Comparison of ENCODE assay signal across 8 mouse cellular contexts in the genomic region with DNA sequence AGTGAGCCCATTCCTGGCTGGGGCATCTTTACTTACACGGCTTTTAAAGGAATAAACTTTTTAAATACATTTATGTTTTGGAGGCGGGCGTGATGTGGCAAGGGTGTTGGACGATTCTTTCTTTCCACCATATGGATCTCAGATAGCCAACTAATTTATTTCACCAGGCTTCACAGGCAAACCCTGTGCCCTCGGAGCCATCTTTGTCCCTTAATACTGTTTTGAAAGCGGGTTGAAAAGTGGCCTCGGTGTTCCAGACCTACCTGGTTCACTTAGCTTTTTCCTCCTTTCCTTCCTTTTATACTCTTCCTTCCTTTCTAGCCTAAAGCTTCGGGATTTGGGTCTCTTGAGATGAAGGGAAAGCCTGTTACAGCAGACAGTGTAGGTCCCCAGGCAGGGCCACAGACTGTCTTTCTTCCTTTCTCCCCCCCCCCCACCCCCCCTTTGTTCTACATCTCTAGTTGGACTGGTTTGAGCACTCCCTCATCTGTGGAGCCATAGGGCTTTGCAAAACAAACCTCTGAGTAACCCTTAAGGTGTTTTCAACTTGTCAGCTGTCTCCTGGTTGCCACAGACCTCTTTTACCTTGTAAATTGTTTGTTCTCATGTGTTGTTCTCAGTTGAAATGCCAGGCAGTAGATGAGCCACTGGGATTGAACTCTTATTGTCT. TPM values are rescaled to one million over a fixed set of nuclear protein-coding genes. Genes with fewer than 3 reads are reported as not detected.
DNase-seq lines count a peak whose midpoint lies in the region; ATAC-seq and TF ChIP-seq lines count a peak whose summit lies in the region.

No protein-coding gene starts in this region.

- TF ChIP-seq CTCF in intestine, postnatal 0 days (IDR thresholded peaks at IDR 0.05; ENCODE audit: low read depth): no peak

- peak overlapping the region; percentile 95 for H3K27ac ChIP-seq in heart, embryonic 10.5 days
- peak overlapping the region; percentile 88 for H3K27ac ChIP-seq in embryonic facial prominence, embryonic 13.5 days
- H3K27ac ChIP-seq in intestine, postnatal 0 days (ENCODE audit: low read depth, low read length): peak overlapping the region; percentile 86

- 4% methylated on average over 8 of the region's 8 CpGs for WGBS in heart, embryonic 10.5 days
- 2% methylated on average over 8 of the region's 8 CpGs for WGBS in embryonic facial prominence, embryonic 13.5 days
- under 1% methylated on average over 8 of the region's 8 CpGs for WGBS in intestine, postnatal 0 days

- intact Hi-C loops in heart, postnatal 10 days (cut with DNase I): loop anchor here (2.0 kb wide), 1 partner anchor 19 kb away; a partner anchor contains a TSS

- H3K4me1 ChIP-seq in heart, embryonic 10.5 days: peaks cover 19% of the 10 kb centered on the region
- H3K4me1 ChIP-seq in embryonic facial prominence, embryonic 13.5 days: peaks cover 21% of the 10 kb centered on the region
- 0 out of 2 replicates have a peak, but pooled peaks cover 4% of the 10 kb centered on the region for H3K4me1 ChIP-seq in intestine, postnatal 0 days (replicated peaks; ENCODE audit: control insufficient read depth, insufficient read depth, low read length)

- ATAC-seq in embryonic facial prominence, embryonic 13.5 days (ENCODE audit: insufficient number of reproducible peaks, insufficient read depth, low FRiP score, low TSS enrichment, low read depth): no peak
- no peak for ATAC-seq in intestine, postnatal 0 days
- ATAC-seq in monocyte, adult 5-6 weeks (replicated peaks; ENCODE audit: insufficient number of reproducible peaks, low FRiP score, low TSS enrichment, poor library complexity, severe bottlenecking): no peak

- peak overlapping the region; percentile 82 for H3K4me2 ChIP-seq in embryonic facial prominence, embryonic 13.5 days
- peak overlapping the region; percentile 82 for H3K4me2 ChIP-seq in intestine, postnatal 0 days (replicated peaks; ENCODE audit: low read depth)

- H3K27me3 ChIP-seq in heart, embryonic 10.5 days (ENCODE audit: insufficient read depth, poor library complexity, severe bottlenecking): no peaks in the 10 kb centered on the region
- no peaks in the 10 kb centered on the region for H3K27me3 ChIP-seq in embryonic facial prominence, embryonic 13.5 days
- no peaks in the 10 kb centered on the region for H3K27me3 ChIP-seq in intestine, postnatal 0 days (replicated peaks; ENCODE audit: control insufficient read depth, insufficient read depth, low read length)

- DNase-seq in heart, embryonic 10.5 days (ENCODE audit: low spot score): no peak
- DNase-seq in heart, postnatal 10 days: no peak
- peak; percentile 53 for DNase-seq in 416B (ENCODE audit: low read depth)
- DNase-seq in natural killer cell, adult 2 months (ENCODE audit: low spot score in 2 of 2): peak; percentile 16
- no peak for DNase-seq in cerebellum, adult 9-11 months

- H3K9ac ChIP-seq in embryonic facial prominence, embryonic 13.5 days: peak overlapping the region; percentile 89
- peak overlapping the region; percentile 84 for H3K9ac ChIP-seq in intestine, postnatal 0 days (ENCODE audit: low read depth, low read length)

- peaks cover 4% of the 10 kb centered on the region; the same call in 1 of the 2 replicates for H3K36me3 ChIP-seq in heart, embryonic 10.5 days
- peaks cover 4% of the 10 kb centered on the region; the same call in 1 of the 2 replicates for H3K36me3 ChIP-seq in embryonic facial prominence, embryonic 13.5 days
- H3K36me3 ChIP-seq in intestine, postnatal 0 days (ENCODE audit: control insufficient read depth, insufficient read depth): peaks cover 4% of the 10 kb centered on the region; the same call in 1 of the 2 replicates

- H3K4me3 ChIP-seq in heart, embryonic 10.5 days: peak overlapping the region; percentile 88
- H3K4me3 ChIP-seq in embryonic facial prominence, embryonic 13.5 days: peak overlapping the region; percentile 99
- H3K4me3 ChIP-seq in intestine, postnatal 0 days (ENCODE audit: low read depth, low read length): peak overlapping the region; percentile 80

- H3K9me3 ChIP-seq in heart, embryonic 10.5 days: no peaks in the 10 kb centered on the region
- no peaks in the 10 kb centered on the region for H3K9me3 ChIP-seq in embryonic facial prominence, embryonic 13.5 days
- H3K9me3 ChIP-seq in intestine, postnatal 0 days (ENCODE audit: control insufficient read depth): no peaks in the 10 kb centered on the region

RNA-seq across cellular contexts. Expression of a gene that starts 0.7 kb away (rescaled TPM):
- 12.9 and 17.4 TPM in 2 replicates for polyA plus RNA-seq in heart, embryonic 10.5 days (2016; fragmentation: Nextera tagmentation; extraction: Ambion mirVana)
- 1 to 10 TPM; 5.2 to 7.8 TPM for total RNA-seq in heart, postnatal 10 days (2021)
- polyA plus RNA-seq in embryonic facial prominence, embryonic 13.5 days (2015; fragmentation: Nextera tagmentation; extraction: Ambion mirVana): 25.5 and 30.5 TPM in 2 replicates
- 7.3 and 7.7 TPM in 2 replicates for polyA plus RNA-seq in intestine, postnatal 0 days (2015; fragmentation: Nextera tagmentation; extraction: Ambion mirVana)
- 8.9 to 12.1 TPM (median 12.1 TPM) in 3 replicates for total RNA-seq in monocyte, adult 5-6 weeks (2017)

RNA-seq across cellular contexts. Expression of a gene that starts 1.0 kb away (rescaled TPM):
- 20.5 and 22.3 TPM in 2 replicates for polyA plus RNA-seq in heart, embryonic 10.5 days (2016; fragmentation: Nextera tagmentation; extraction: Ambion mirVana)
- total RNA-seq in heart, postnatal 10 days (2021): 10 to 100 TPM; 37.5 to 39.7 TPM
- 27.1 and 28.5 TPM in 2 replicates for polyA plus RNA-seq in embryonic facial prominence, embryonic 13.5 days (2015; fragmentation: Nextera tagmentation; extraction: Ambion mirVana)
- polyA plus RNA-seq in intestine, postnatal 0 days (2015; fragmentation: Nextera tagmentation; extraction: Ambion mirVana): 15.8 and 19.4 TPM in 2 replicates
- 5.1 to 10.8 TPM (median 9.8 TPM) in 3 replicates for total RNA-seq in monocyte, adult 5-6 weeks (2017)

RNA-seq across cellular contexts. Expression of a gene that starts 18.5 kb away (rescaled TPM):
- polyA plus RNA-seq in heart, embryonic 10.5 days (2016; fragmentation: Nextera tagmentation; extraction: Ambion mirVana): 16.1 and 17.4 TPM in 2 replicates
- 10 to 100 TPM; 21.9 to 22.7 TPM for total RNA-seq in heart, postnatal 10 days (2021)
- 20.6 and 23.5 TPM in 2 replicates for polyA plus RNA-seq in embryonic facial prominence, embryonic 13.5 days (2015; fragmentation: Nextera tagmentation; extraction: Ambion mirVana)
- 5.5 and 6.1 TPM in 2 replicates for polyA plus RNA-seq in intestine, postnatal 0 days (2015; fragmentation: Nextera tagmentation; extraction: Ambion mirVana)
- total RNA-seq in monocyte, adult 5-6 weeks (2017): 18.2 to 32.2 TPM (median 24.0 TPM) in 3 replicates

Comparison
In these comparisons a context has a peak if more than half of its experiments do, and no peak if none do; other contexts are left out.
1. DNase-seq: peak in 416B (single experiment) and natural killer cell, adult 2 months (2 of 2); none in heart, embryonic 10.5 days (single experiment), heart, postnatal 10 days (0 of 2) and cerebellum, adult 9-11 months (single experiment).
2. Peak in every context shown above with its lines, with median percentiles within 50 percentile points of each other: H3K27ac ChIP-seq and H3K4me3 ChIP-seq.